In the genomic region with DNA sequence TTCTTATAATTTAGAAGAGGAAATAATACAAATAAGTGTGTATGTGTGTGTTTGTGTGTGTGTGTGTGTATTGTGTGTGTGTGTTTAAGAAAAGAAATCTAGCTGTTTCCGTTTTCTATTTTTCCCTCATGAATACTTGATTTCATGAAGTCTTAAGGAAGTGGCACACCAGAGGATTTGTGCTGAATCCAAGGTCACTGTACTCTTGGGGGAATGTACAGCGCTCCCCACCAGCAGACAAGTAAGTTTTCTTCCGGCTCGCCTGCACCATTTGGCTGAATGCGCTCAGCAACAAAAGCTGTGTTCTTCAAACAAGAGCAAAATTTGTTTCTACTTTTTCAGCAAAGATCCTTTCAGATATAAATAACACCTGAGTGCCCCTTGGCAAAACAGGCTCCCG, we compare ENCODE assay signal across 29 mouse cellular contexts.
DNase-seq lines count a peak whose midpoint lies in the region; ATAC-seq and TF ChIP-seq lines count a peak whose summit lies in the region.
"Had no signal": no experiment of that assay in that cellular context is flagged by ENCODE, and none has a peak within 500 bp of the region (broad histone marks: within the 10 kb centered on the region; RNA-seq: fewer than 3 reads in every experiment).

No protein-coding gene starts in this region.

- TF ChIP-seq CTCF in hindbrain, postnatal 0 days (IDR thresholded peaks at IDR 0.05; ENCODE audit: low read depth) = no peak

- H3K27ac ChIP-seq in hindbrain, postnatal 0 days = no peak overlapping the region
- H3K27ac ChIP-seq in hindbrain, embryonic 13.5 days = no peak overlapping the region
- no peak overlapping the region for H3K27ac ChIP-seq in forebrain, embryonic 16.5 days (ENCODE audit: low read length)
- no peak overlapping the region for H3K27ac ChIP-seq in midbrain, embryonic 16.5 days (ENCODE audit: low read length)
- no peak overlapping the region for H3K27ac ChIP-seq in limb, embryonic 10.5 days
- H3K27ac ChIP-seq: embryonic facial prominence, embryonic 13.5 days; heart, embryonic 10.5 days; hindbrain, embryonic 10.5 days; layer of hippocampus, adult 2 months; limb, embryonic 12.5 days; macrophage; neural tube, embryonic 15.5 days; stomach, postnatal 0 days had no signal

- DNase-seq in hindbrain, postnatal 0 days (ENCODE audit: low spot score) = peak; percentile 15
- DNase-seq in brain, adult 2 months (ENCODE audit: low read depth, low spot score) = peak; percentile 10
- DNase-seq in frontal cortex, postnatal 14 days (ENCODE audit: low spot score in 2 of 2) = no peak
- no peak for DNase-seq in limb, embryonic 10.5 days (ENCODE audit: low spot score)
- DNase-seq: adrenal gland, postnatal 25 days; B cell, adult 2 months; cerebellum, adult 18-20 months; cerebellum, postnatal 14 days; gastrocnemius, postnatal 10 days; kidney, adult 2 months; kidney, postnatal 14 days; layer of hippocampus, postnatal 36 days; liver, postnatal 0 days; right cerebral cortex, postnatal 14 days; thymus, adult 2 months had no signal

- 40% methylated on average over 6 of the region's 6 CpGs for WGBS in hindbrain, postnatal 0 days
- WGBS in hindbrain, embryonic 13.5 days = 46% methylated on average over 6 of the region's 6 CpGs
- WGBS in forebrain, embryonic 16.5 days = 24% methylated on average over 6 of the region's 6 CpGs
- WGBS in midbrain, embryonic 16.5 days = 26% methylated on average over 6 of the region's 6 CpGs
- 85% methylated on average over 6 of the region's 6 CpGs for WGBS in limb, embryonic 10.5 days

- no peak overlapping the region for H3K4me3 ChIP-seq in hindbrain, postnatal 0 days (ENCODE audit: low read length)
- no peak overlapping the region for H3K4me3 ChIP-seq in hindbrain, embryonic 13.5 days
- no peak overlapping the region for H3K4me3 ChIP-seq in forebrain, embryonic 16.5 days (replicated peaks; ENCODE audit: low read length)
- H3K4me3 ChIP-seq in midbrain, embryonic 16.5 days (ENCODE audit: low read depth, low read length) = no peak overlapping the region
- H3K4me3 ChIP-seq in limb, embryonic 10.5 days = no peak overlapping the region
- H3K4me3 ChIP-seq: embryonic facial prominence, embryonic 13.5 days; heart, embryonic 10.5 days; hindbrain, embryonic 10.5 days; layer of hippocampus, adult 2 months; limb, embryonic 12.5 days; neural tube, embryonic 15.5 days had no signal

- H3K36me3 ChIP-seq in hindbrain, postnatal 0 days (ENCODE audit: insufficient read depth, low read length) = no peaks in the 10 kb centered on the region
- no peaks in the 10 kb centered on the region for H3K36me3 ChIP-seq in hindbrain, embryonic 13.5 days
- H3K36me3 ChIP-seq in forebrain, embryonic 16.5 days (ENCODE audit: control insufficient read depth, insufficient read depth) = no peaks in the 10 kb centered on the region
- H3K36me3 ChIP-seq in midbrain, embryonic 16.5 days (ENCODE audit: control insufficient read depth, insufficient read depth, low read length) = no peaks in the 10 kb centered on the region
- no peaks in the 10 kb centered on the region for H3K36me3 ChIP-seq in limb, embryonic 10.5 days
- H3K36me3 ChIP-seq: embryonic facial prominence, embryonic 13.5 days; heart, embryonic 10.5 days; hindbrain, embryonic 10.5 days; limb, embryonic 12.5 days; neural tube, embryonic 15.5 days had no signal

- no peak overlapping the region for H3K9ac ChIP-seq in hindbrain, postnatal 0 days (replicated peaks; ENCODE audit: low read length)
- H3K9ac ChIP-seq in hindbrain, embryonic 13.5 days = no peak overlapping the region
- no peak overlapping the region for H3K9ac ChIP-seq in forebrain, embryonic 16.5 days (replicated peaks; ENCODE audit: low read depth, low read length)
- no peak overlapping the region for H3K9ac ChIP-seq in midbrain, embryonic 16.5 days (ENCODE audit: low read depth, low read length)
- H3K9ac ChIP-seq: embryonic facial prominence, embryonic 13.5 days; limb, embryonic 12.5 days; liver, postnatal 0 days; neural tube, embryonic 15.5 days had no signal

- H3K4me2 ChIP-seq in hindbrain, postnatal 0 days (ENCODE audit: low read depth, low read length) = no peak overlapping the region
- H3K4me2 ChIP-seq in hindbrain, embryonic 13.5 days = no peak overlapping the region
- no peak overlapping the region for H3K4me2 ChIP-seq in forebrain, embryonic 16.5 days (ENCODE audit: low read length)
- H3K4me2 ChIP-seq in midbrain, embryonic 16.5 days (ENCODE audit: low read length) = peak overlapping the region; percentile 32; the same call in 1 of the 2 replicates
- H3K4me2 ChIP-seq: embryonic facial prominence, embryonic 13.5 days; limb, embryonic 12.5 days; liver, embryonic 11.5 days; neural tube, embryonic 15.5 days had no signal

- H3K4me1 ChIP-seq in hindbrain, postnatal 0 days (ENCODE audit: insufficient read depth, low read length) = no peaks in the 10 kb centered on the region
- H3K4me1 ChIP-seq in hindbrain, embryonic 13.5 days (replicated peaks) = peaks cover 4% of the 10 kb centered on the region; the same call in 1 of the 2 replicates
- H3K4me1 ChIP-seq in forebrain, embryonic 16.5 days (replicated peaks; ENCODE audit: control insufficient read depth, insufficient read depth, low read length) = peaks cover 2% of the 10 kb centered on the region; the same call in 1 of the 2 replicates
- peaks cover 4% of the 10 kb centered on the region for H3K4me1 ChIP-seq in midbrain, embryonic 16.5 days (ENCODE audit: control insufficient read depth, insufficient read depth, low read length)
- H3K4me1 ChIP-seq in limb, embryonic 10.5 days = no peaks in the 10 kb centered on the region
- H3K4me1 ChIP-seq: embryonic facial prominence, embryonic 13.5 days; heart, embryonic 10.5 days; limb, embryonic 12.5 days had no signal

- no peak for ATAC-seq in hindbrain, postnatal 0 days
- ATAC-seq in hindbrain, embryonic 13.5 days (ENCODE audit: low FRiP score) = no peak
- ATAC-seq in forebrain, embryonic 16.5 days = peak; percentile 84
- ATAC-seq in midbrain, embryonic 16.5 days = peak; percentile 73; the same call in 1 of the 2 replicates
- ATAC-seq: inflammation-experienced regulatory T-cells, adult 6 months; liver, postnatal 0 days; lung, postnatal 0 days had no signal

- no peaks in the 10 kb centered on the region for H3K27me3 ChIP-seq in hindbrain, postnatal 0 days (ENCODE audit: insufficient read depth, low read length)
- H3K27me3 ChIP-seq in hindbrain, embryonic 13.5 days = no peaks in the 10 kb centered on the region
- no peaks in the 10 kb centered on the region for H3K27me3 ChIP-seq in forebrain, embryonic 16.5 days (replicated peaks; ENCODE audit: control insufficient read depth, insufficient read depth, low read length)
- no peaks in the 10 kb centered on the region for H3K27me3 ChIP-seq in midbrain, embryonic 16.5 days (ENCODE audit: control insufficient read depth, insufficient read depth, low read depth, low read length)
- H3K27me3 ChIP-seq in limb, embryonic 10.5 days (ENCODE audit: low read depth, poor library complexity, severe bottlenecking) = no peaks in the 10 kb centered on the region
- H3K27me3 ChIP-seq: embryonic facial prominence, embryonic 13.5 days; limb, embryonic 12.5 days; neural tube, embryonic 15.5 days had no signal

- no peaks in the 10 kb centered on the region for H3K9me3 ChIP-seq in hindbrain, postnatal 0 days (ENCODE audit: low read length)
- no peaks in the 10 kb centered on the region for H3K9me3 ChIP-seq in hindbrain, embryonic 13.5 days
- no peaks in the 10 kb centered on the region for H3K9me3 ChIP-seq in forebrain, embryonic 16.5 days (ENCODE audit: control insufficient read depth, low read length)
- H3K9me3 ChIP-seq in midbrain, embryonic 16.5 days (replicated peaks; ENCODE audit: control insufficient read depth, low read length, poor library complexity, severe bottlenecking) = no peaks in the 10 kb centered on the region
- no peaks in the 10 kb centered on the region for H3K9me3 ChIP-seq in limb, embryonic 10.5 days (replicated peaks)
- H3K9me3 ChIP-seq: embryonic facial prominence, embryonic 13.5 days; heart, embryonic 10.5 days; hindbrain, embryonic 10.5 days; limb, embryonic 12.5 days; neural tube, embryonic 15.5 days had no signal

Comparison
In these comparisons a context has a peak if more than half of its experiments do, and no peak if none do; other contexts are left out.
1. ATAC-seq: peak in forebrain, embryonic 16.5 days (single experiment) and midbrain, embryonic 16.5 days (single experiment); none in hindbrain, postnatal 0 days (single experiment) and hindbrain, embryonic 13.5 days (single experiment).
2. DNase-seq: peak in hindbrain, postnatal 0 days (single experiment) and brain, adult 2 months (single experiment); none in frontal cortex, postnatal 14 days (0 of 2) and limb, embryonic 10.5 days (single experiment).